Mouse (Mus musculus) heart, adult 11 months (tissue): ENCODE measurements around the gene Magi3.

ENCODE experiments used
- DNase-seq: peaks from one replicate; pipeline ENCODE4 v3.0.0; 2022

Magi3 gene

GRCm38 (mm10) chr3:104220295-104220965 is at the start of gene Magi3:
Magi3 (minus strand) TSS chr3:104220374.
- DNase-seq: peak; percentile 100

GRCm38 (mm10) chr3:104264530-104265145 is 44.5 kb upstream of the Magi3 start:
- DNase-seq: peak; percentile 7

- peak; percentile 51 for DNase-seq
These were observed 40.0 kb upstream of the Magi3 start for GRCm38 (mm10) chr3:104260221-104260620.

- DNase-seq: peak; percentile 56
These were observed 39.0 kb upstream of the Magi3 start for GRCm38 (mm10) chr3:104259168-104259567.

GRCm38 (mm10) chr3:104257041-104257440 is 36.9 kb upstream of the Magi3 start:
- peak; percentile 44 for DNase-seq

GRCm38 (mm10) chr3:104253760-104254159 is 33.6 kb upstream of the Magi3 start:
- DNase-seq: peak; percentile 88

- no peak for DNase-seq
These were observed 27.7 kb upstream of the Magi3 start for GRCm38 (mm10) chr3:104247850-104248249.

GRCm38 (mm10) chr3:104247057-104247456 is 26.9 kb upstream of the Magi3 start:
- no peak for DNase-seq

- DNase-seq: no peak
These were observed 24.2 kb upstream of the Magi3 start for GRCm38 (mm10) chr3:104244373-104244772.

GRCm38 (mm10) chr3:104243972-104244371 is 23.8 kb upstream of the Magi3 start:
- DNase-seq: no peak

- DNase-seq: no peak
These were observed 19.6 kb upstream of the Magi3 start for GRCm38 (mm10) chr3:104239785-104240184.

- DNase-seq: no peak
These were observed 19.2 kb upstream of the Magi3 start for GRCm38 (mm10) chr3:104239376-104239775.

- no peak for DNase-seq
These were observed 17.8 kb upstream of the Magi3 start for GRCm38 (mm10) chr3:104237846-104238440.

- no peak for DNase-seq
These were observed 15.9 kb upstream of the Magi3 start for GRCm38 (mm10) chr3:104236029-104236428.

- DNase-seq: no peak
These were observed 14.9 kb upstream of the Magi3 start for GRCm38 (mm10) chr3:104235099-104235498.

GRCm38 (mm10) chr3:104233366-104234312 is 13.5 kb upstream of the Magi3 start:
- peak; percentile 87 for DNase-seq

- peak; percentile 93 for DNase-seq
These were observed 7.4 kb upstream of the Magi3 start for GRCm38 (mm10) chr3:104227438-104228111.

GRCm38 (mm10) chr3:104226731-104227130 is 6.6 kb upstream of the Magi3 start:
- peak; percentile 68 for DNase-seq

GRCm38 (mm10) chr3:104221156-104221555 is 982 bp upstream of the Magi3 start:
- no peak for DNase-seq

- peak; percentile 96 for DNase-seq
These were observed 461 bp downstream of the Magi3 start for GRCm38 (mm10) chr3:104219531-104220294.

GRCm38 (mm10) chr3:104218926-104219325 is 1.2 kb downstream of the Magi3 start:
- peak; percentile 93 for DNase-seq

- no peak for DNase-seq
These were observed 30.4 kb downstream of the Magi3 start for GRCm38 (mm10) chr3:104189823-104190222.
